Mouse (Mus musculus): Measurements from ENCODE around the gene Kcnma1.

GRCm38 (mm10) chr14:23533346-23533745, 480.9 kb downstream of the Kcnma1 start:
- TF ChIP-seq CTCF (IDR thresholded peaks at IDR 0.05; ENCODE audit: extremely low read depth, insufficient read depth, insufficient read length, insufficient replicate concordance) = no peak
- no peak for TF ChIP-seq POLR2A (IDR thresholded peaks at IDR 0.05; ENCODE audit: low read depth, low read length)
